Mouse (Mus musculus): Measurements from ENCODE around the gene Ctsl. TPM values are rescaled to one million over a fixed set of nuclear protein-coding genes. Genes with fewer than 3 reads are reported as not detected.

Gene Ctsl
- 303 and 374 TPM in 2 replicates for polyA plus RNA-seq (2012; rRNA removed)

- no peak for DNase-seq (ENCODE audit: low read depth)
Observed at GRCm38 (mm10) chr13:64370173-64370940, at the start of gene Ctsl. Ctsl (minus strand) TSS chr13:64370890.

GRCm38 (mm10) chr13:64416955-64417601, 46.4 kb upstream of the Ctsl start:
- no peak for DNase-seq (ENCODE audit: low read depth)

GRCm38 (mm10) chr13:64415659-64416058, 45.0 kb upstream of the Ctsl start:
- DNase-seq (ENCODE audit: low read depth) = no peak

- DNase-seq (ENCODE audit: low read depth) = no peak
Observed at GRCm38 (mm10) chr13:64412752-64413257, 42.1 kb upstream of the Ctsl start.

- DNase-seq (ENCODE audit: low read depth) = no peak
Observed at GRCm38 (mm10) chr13:64411282-64411681, 40.6 kb upstream of the Ctsl start.

- no peak for DNase-seq (ENCODE audit: low read depth)
Observed at GRCm38 (mm10) chr13:64410604-64411003, 39.9 kb upstream of the Ctsl start.

GRCm38 (mm10) chr13:64407992-64408391, 37.3 kb upstream of the Ctsl start:
- no peak for DNase-seq (ENCODE audit: low read depth)

- no peak for DNase-seq (ENCODE audit: low read depth)
Observed at GRCm38 (mm10) chr13:64405550-64405949, 34.9 kb upstream of the Ctsl start.

GRCm38 (mm10) chr13:64403519-64403918, 32.8 kb upstream of the Ctsl start:
- DNase-seq (ENCODE audit: low read depth) = no peak

GRCm38 (mm10) chr13:64402951-64403460, 32.3 kb upstream of the Ctsl start:
- no peak for DNase-seq (ENCODE audit: low read depth)

GRCm38 (mm10) chr13:64402504-64402949, 31.8 kb upstream of the Ctsl start:
- DNase-seq (ENCODE audit: low read depth) = no peak

GRCm38 (mm10) chr13:64402006-64402405, 31.3 kb upstream of the Ctsl start:
- DNase-seq (ENCODE audit: low read depth) = no peak

GRCm38 (mm10) chr13:64400801-64401361, 30.2 kb upstream of the Ctsl start:
- no peak for DNase-seq (ENCODE audit: low read depth)

GRCm38 (mm10) chr13:64399906-64400305, 29.2 kb upstream of the Ctsl start:
- DNase-seq (ENCODE audit: low read depth) = no peak

GRCm38 (mm10) chr13:64398065-64398464, 27.4 kb upstream of the Ctsl start:
- DNase-seq (ENCODE audit: low read depth) = no peak

GRCm38 (mm10) chr13:64396979-64397378, 26.3 kb upstream of the Ctsl start:
- DNase-seq (ENCODE audit: low read depth) = no peak

GRCm38 (mm10) chr13:64388415-64388814, 17.7 kb upstream of the Ctsl start:
- DNase-seq (ENCODE audit: low read depth) = peak; percentile 96

- no peak for DNase-seq (ENCODE audit: low read depth)
Observed at GRCm38 (mm10) chr13:64386048-64386447, 15.4 kb upstream of the Ctsl start.

- DNase-seq (ENCODE audit: low read depth) = no peak
Observed at GRCm38 (mm10) chr13:64384937-64385336, 14.2 kb upstream of the Ctsl start.

- no peak for DNase-seq (ENCODE audit: low read depth)
Observed at GRCm38 (mm10) chr13:64380251-64380650, 9.6 kb upstream of the Ctsl start.

- DNase-seq (ENCODE audit: low read depth) = no peak
Observed at GRCm38 (mm10) chr13:64378601-64379000, 7.9 kb upstream of the Ctsl start.

- DNase-seq (ENCODE audit: low read depth) = no peak
Observed at GRCm38 (mm10) chr13:64376472-64376871, 5.8 kb upstream of the Ctsl start.
